13 mouse cellular contexts compared by ENCODE assay signal in the genomic region with DNA sequence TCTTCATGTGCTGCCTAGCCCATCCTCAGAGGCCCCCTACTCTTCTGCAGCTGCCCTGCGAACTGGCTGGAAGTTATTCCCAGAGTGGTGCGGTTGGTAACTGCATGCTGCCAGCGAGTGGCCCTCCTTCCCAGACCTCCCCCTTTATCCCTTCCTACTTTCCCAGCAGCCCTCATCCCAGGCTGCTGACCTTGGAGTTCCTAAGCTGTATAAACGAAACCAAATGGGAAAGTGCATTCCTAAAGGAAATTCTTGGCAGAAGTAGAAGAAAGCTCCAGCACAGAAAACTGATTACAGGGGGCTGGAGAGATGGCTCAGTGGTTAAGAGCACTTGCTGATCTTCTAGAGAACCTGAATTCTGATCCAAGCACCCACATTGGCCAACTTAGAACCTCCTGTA. TPM values are rescaled to one million over a fixed set of nuclear protein-coding genes. Genes with fewer than 3 reads are reported as not detected.
A peak's percentile ranks its signal among the peaks of the same experiment; 100 is the strongest.
DNase-seq lines count a peak whose midpoint lies in the region; ATAC-seq and TF ChIP-seq lines count a peak whose summit lies in the region.
"Had no signal": no experiment of that assay in that cellular context is flagged by ENCODE, and none has a peak within 500 bp of the region (broad histone marks: within the 10 kb centered on the region; RNA-seq: fewer than 3 reads in every experiment).

No protein-coding gene starts in this region.

- TF ChIP-seq CTCF in gastrocnemius, adult 2 months (IDR thresholded peaks at IDR 0.05) = no peak
- TF ChIP-seq CTCF in lung, embryonic 14.5 days (IDR thresholded peaks at IDR 0.05; ENCODE audit: low read depth) = no peak
- no peak for TF ChIP-seq CTCF in testis, adult 2 months (IDR thresholded peaks at IDR 0.05; ENCODE audit: control insufficient read depth, insufficient read depth, insufficient replicate concordance, low read depth, low read length)

- no peak for ATAC-seq in lung, embryonic 14.5 days (ENCODE audit: insufficient read depth)
- ATAC-seq: forebrain, postnatal 0 days had no signal

- no peak overlapping the region for H3K9ac ChIP-seq in lung, embryonic 14.5 days
- H3K9ac ChIP-seq: forebrain, postnatal 0 days; hindbrain, embryonic 12.5 days had no signal

- H3K27ac ChIP-seq in gastrocnemius, adult 2 months = peak overlapping the region; percentile 49
- no peak overlapping the region for H3K27ac ChIP-seq in lung, embryonic 14.5 days (ENCODE audit: low read depth)
- H3K27ac ChIP-seq in testis, adult 2 months (ENCODE audit: control insufficient read depth, insufficient read depth, low read depth, low read length) = peak overlapping the region; percentile 69
- H3K27ac ChIP-seq: hindbrain, embryonic 12.5 days had no signal

- no peaks in the 10 kb centered on the region for H3K9me3 ChIP-seq in lung, embryonic 14.5 days (ENCODE audit: low read depth, low read length)
- H3K9me3 ChIP-seq: hindbrain, embryonic 12.5 days had no signal

- no peak for DNase-seq in gastrocnemius, adult 2 months
- no peak for DNase-seq in gastrocnemius, postnatal 10 days
- DNase-seq in lung, embryonic 14.5 days = peak; percentile 46
- DNase-seq in lung, adult 18-20 months = no peak
- DNase-seq in forelimb bud, embryonic 11.5 days (ENCODE audit: low read depth, low spot score) = peak; percentile 16
- DNase-seq in right cerebral cortex, postnatal 14 days = no peak
- DNase-seq in right cerebral cortex, postnatal 25 days = no peak
- DNase-seq: B cell, adult 2 months; cerebellum, adult 18-20 months; forebrain, postnatal 0 days; retina, postnatal 1 day had no signal

- no peak overlapping the region for H3K4me2 ChIP-seq in lung, embryonic 14.5 days
- H3K4me2 ChIP-seq: hindbrain, embryonic 12.5 days had no signal

- 40% methylated on average over 4 of the region's 4 CpGs for WGBS in lung, embryonic 14.5 days

- peak overlapping the region; percentile 34 for H3K4me3 ChIP-seq in gastrocnemius, adult 2 months
- H3K4me3 ChIP-seq in lung, embryonic 14.5 days (ENCODE audit: low read depth, low read length) = no peak overlapping the region
- H3K4me3 ChIP-seq in testis, adult 2 months (ENCODE audit: control insufficient read depth, low read depth, low read length) = peak overlapping the region; percentile 37
- H3K4me3 ChIP-seq: hindbrain, embryonic 12.5 days had no signal

- intact Hi-C loops in gastrocnemius, adult 2 months (cut with DNase I) = loop anchor here (10.0 kb wide), 1 partner anchor 227 kb away; no protein-coding TSS in a partner anchor

- TF ChIP-seq POLR2A in testis, adult 2 months (IDR thresholded peaks at IDR 0.05; ENCODE audit: control insufficient read depth, low read depth, low read length) = no peak; the same call in 1 of the 2 replicates

- peaks cover 6% of the 10 kb centered on the region; the same call in 1 of the 2 replicates for H3K4me1 ChIP-seq in lung, embryonic 14.5 days (ENCODE audit: insufficient read depth)
- H3K4me1 ChIP-seq in testis, adult 2 months (ENCODE audit: control insufficient read depth, insufficient read depth, low read length) = peaks cover 11% of the 10 kb centered on the region

- no peaks in the 10 kb centered on the region for H3K36me3 ChIP-seq in lung, embryonic 14.5 days (ENCODE audit: insufficient read depth)
- peaks cover 1% of the 10 kb centered on the region for H3K36me3 ChIP-seq in testis, adult 2 months (ENCODE audit: control insufficient read depth, insufficient read depth, low read length)
- H3K36me3 ChIP-seq: hindbrain, embryonic 12.5 days had no signal

- no peaks in the 10 kb centered on the region for H3K27me3 ChIP-seq in lung, embryonic 14.5 days (ENCODE audit: insufficient read depth, low read length)
- H3K27me3 ChIP-seq in testis, adult 2 months (ENCODE audit: control insufficient read depth, insufficient read depth, low read length) = no peaks in the 10 kb centered on the region
- H3K27me3 ChIP-seq: hindbrain, embryonic 12.5 days had no signal

RNA-seq across cellular contexts. Expression of gene Kctd7, which starts 2.6 kb away (rescaled TPM):
- 1 to 10 TPM; 2.4 to 2.9 TPM for total RNA-seq in gastrocnemius, adult 2 months (2021)
- total RNA-seq in gastrocnemius, postnatal 10 days (2021) = 1 to 10 TPM; 3.9 to 5.7 TPM
- polyA plus RNA-seq in lung, embryonic 14.5 days (2014; fragmentation: Nextera tagmentation; extraction: Ambion mirVana) = 6.1 and 7.4 TPM in 2 replicates
- polyA plus RNA-seq in testis, adult 2 months (2012; rRNA removed) = 14.8 and 15.6 TPM in 2 replicates

RNA-seq across cellular contexts. Expression of gene Rabgef1, which starts 29.6 kb away (rescaled TPM):
- total RNA-seq in gastrocnemius, adult 2 months (2021) = 100 to 1,000 TPM in 1 of 2 experiments, 10 to 100 TPM in 1; 90.5 to 140 TPM
- total RNA-seq in gastrocnemius, postnatal 10 days (2021) = 10 to 100 TPM; 33.3 to 39.3 TPM
- polyA plus RNA-seq in lung, embryonic 14.5 days (2014; fragmentation: Nextera tagmentation; extraction: Ambion mirVana) = 23.9 and 25.1 TPM in 2 replicates
- 8.0 and 8.1 TPM in 2 replicates for polyA plus RNA-seq in testis, adult 2 months (2012; rRNA removed)

Comparison
In these comparisons a context has a peak if more than half of its experiments do, and no peak if none do; other contexts are left out.
1. DNase-seq: peak in lung, embryonic 14.5 days (single experiment) and forelimb bud, embryonic 11.5 days (single experiment); none in gastrocnemius, adult 2 months (single experiment), gastrocnemius, postnatal 10 days (single experiment), lung, adult 18-20 months (0 of 2), right cerebral cortex, postnatal 14 days (single experiment) and right cerebral cortex, postnatal 25 days (single experiment).